Mouse (Mus musculus) hindbrain, postnatal 0 days (tissue): Measurements from ENCODE around the gene Ccr2. TPM values are rescaled to one million over a fixed set of nuclear protein-coding genes. Genes with fewer than 3 reads are reported as not detected.

Source experiments
- ATAC-seq: fragments of 200-750 bp; cut with Nextera tagmentation; 2 replicates; pipeline ENCODE4 v1.8.0; 2017; ENCODE audit warnings: mild to moderate bottlenecking, moderate TSS enrichment, moderate library complexity
- DNase-seq: peaks from one replicate; pipeline ENCODE4 v3.0.0-alpha.2; 2015; ENCODE audit warnings: low spot score
- H3K27ac ChIP-seq: fragments of 300-500 bp; sonication (generic); 2 replicates; pipeline ENCODE4 v1.5.1; 2014; ENCODE audit warnings: mild to moderate bottlenecking
- H3K27me3 ChIP-seq: fragments of 300-500 bp; sonication (generic); 2 replicates; pipeline ENCODE4 v1.6.1; 2014; ENCODE audit warnings: low read length, mixed read lengths; ENCODE audit not compliant: insufficient read depth
- H3K36me3 ChIP-seq: fragments of 300-500 bp; sonication (generic); 2 replicates; pipeline ENCODE4 v1.6.1; 2014; ENCODE audit warnings: low read length, mixed read lengths; ENCODE audit not compliant: insufficient read depth
- H3K4me1 ChIP-seq: fragments of 300-500 bp; sonication (generic); 2 replicates; pipeline ENCODE4 v1.6.1; 2014; ENCODE audit warnings: antibody characterized with exemption, low read length, mixed read lengths; ENCODE audit not compliant: insufficient read depth
- H3K4me2 ChIP-seq: fragments of 300-500 bp; sonication (generic); 2 replicates; pipeline ENCODE4 v1.6.1; 2014; ENCODE audit warnings: low read depth, mild to moderate bottlenecking, low read length, moderate library complexity, mixed read lengths
- H3K4me3 ChIP-seq: fragments of 300-500 bp; sonication (generic); 2 replicates; pipeline ENCODE4 v1.5.1; 2014; ENCODE audit warnings: low read length
- H3K9ac ChIP-seq: fragments of 300-500 bp; sonication (generic); replicated peaks from 2 replicates; pipeline ENCODE4 v1.6.1; 2014; ENCODE audit warnings: mild to moderate bottlenecking, low read length, moderate library complexity, mixed read lengths
- H3K9me3 ChIP-seq: fragments of 300-500 bp; sonication (generic); 2 replicates; pipeline ENCODE4 v1.6.1; 2016; ENCODE audit warnings: low read length, mixed read lengths
- CTCF ChIP-seq: IDR thresholded peaks from 2 replicates; pipeline ENCODE4 v1.5.1; 2016; ENCODE audit warnings: antibody characterized with exemption, control low read depth, low read depth
- WGBS: fragments of 180-500 bp; shearing (Covaris S2); extraction: QIAGEN DNeasy Blood & Tissue Kit; methylation state at CpG from one replicate; pipeline ENCODE4 v1.1.7; 2014; 5-methylcytosine and 5-hydroxymethylcytosine counted together
- polyA plus RNA-seq: library from polyadenylated mRNA; unstranded; fragments of >200 nt; fragmentation: Nextera tagmentation; extraction: Ambion mirVana; gene quantifications from 2 replicates; pipeline ENCODE4 v1.2.1, GENCODE M21; 2015
- total RNA-seq: library from RNA; depleted of rRNA; stranded (reverse); fragments of >200 nt; gene quantifications from 2 replicates; pipeline ENCODE4 v1.2.3, GENCODE M21; 2014

Ccr2 gene
- total and polyA plus RNA-seq, 2 experiments from 2014 or later = 0.09 TPM; not detected in 1

DNA sequence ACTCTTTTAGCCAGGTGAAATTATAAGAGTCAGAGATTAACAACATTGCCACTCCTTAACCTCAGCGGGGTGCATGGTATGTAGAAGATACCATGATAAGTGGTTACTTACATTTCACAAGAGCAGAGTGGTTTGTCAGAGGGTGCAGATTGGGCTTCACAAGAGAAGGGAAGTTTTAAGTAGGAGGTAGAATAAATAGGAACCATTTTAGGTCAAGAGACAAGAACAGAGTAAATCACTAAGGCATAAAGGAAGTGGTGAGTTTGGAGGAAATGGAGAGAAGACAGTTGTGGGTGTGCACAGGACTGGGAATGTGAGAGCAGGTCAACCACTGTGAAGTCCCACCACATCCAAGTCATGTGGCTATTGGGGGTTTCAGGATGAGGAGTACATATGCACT is 1.4 kb downstream of the Ccr2 start:
- H3K4me1 ChIP-seq = no peaks in the 10 kb centered on the region
- no peak overlapping the region for H3K27ac ChIP-seq
- no peak overlapping the region for H3K9ac ChIP-seq
- no peak for DNase-seq
- H3K4me3 ChIP-seq = no peak overlapping the region
- H3K27me3 ChIP-seq = no peaks in the 10 kb centered on the region
- H3K9me3 ChIP-seq = no peaks in the 10 kb centered on the region
- ATAC-seq = no peak
- WGBS = 65% methylated on average over 1 of the region's 1 CpGs
- TF ChIP-seq CTCF = no peak
- H3K36me3 ChIP-seq = no peaks in the 10 kb centered on the region
- no peak overlapping the region for H3K4me2 ChIP-seq

DNA sequence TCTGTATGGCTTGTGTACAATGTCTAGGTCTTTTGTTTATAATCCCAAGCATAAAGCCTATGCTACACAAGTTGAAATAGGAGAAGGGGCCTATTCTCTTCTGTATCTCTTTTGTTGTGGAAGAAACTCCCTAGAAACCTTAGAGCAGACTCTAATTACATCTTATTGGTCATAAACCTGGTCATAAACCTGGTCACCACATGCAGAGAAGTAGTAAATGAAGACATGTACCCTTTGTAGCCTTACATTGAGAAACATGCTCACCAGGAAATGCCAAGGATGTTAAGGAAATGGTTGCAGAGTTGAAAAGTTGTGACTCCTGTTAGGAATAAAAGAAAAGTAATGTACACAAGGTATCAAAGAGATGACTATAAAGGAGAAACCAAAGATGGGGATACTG is 3.4 kb downstream of the Ccr2 start:
- TF ChIP-seq CTCF = no peak
- H3K4me3 ChIP-seq = no peak overlapping the region
- DNase-seq (no peak), ATAC-seq (no peak)
- no peaks in the 10 kb centered on the region for H3K36me3 ChIP-seq
- no peaks in the 10 kb centered on the region for H3K9me3 ChIP-seq
- no peaks in the 10 kb centered on the region for H3K4me1 ChIP-seq
- no peaks in the 10 kb centered on the region for H3K27me3 ChIP-seq
- H3K4me2 ChIP-seq = no peak overlapping the region
- no peak overlapping the region for H3K9ac ChIP-seq
- no peak overlapping the region for H3K27ac ChIP-seq

DNA sequence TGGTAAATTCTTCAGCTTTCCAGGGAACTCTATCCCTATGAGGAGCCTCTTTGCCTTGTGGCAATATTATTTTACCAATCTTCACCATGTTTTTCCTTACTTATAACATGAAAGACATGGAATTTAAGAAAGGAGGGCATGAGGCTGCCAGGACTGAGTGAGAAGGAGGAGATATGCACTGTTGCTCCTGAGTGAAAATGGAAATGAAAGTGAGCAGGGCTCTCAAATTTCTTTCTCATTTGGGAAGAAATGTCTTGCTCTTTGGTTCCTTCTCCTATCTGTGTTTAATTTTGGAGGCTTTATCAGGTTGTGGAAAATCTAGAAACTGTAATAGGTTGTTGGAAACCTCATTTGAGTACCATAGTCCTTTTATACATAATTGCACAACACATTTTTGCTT is 5.5 kb downstream of the Ccr2 start:
- Histone ChIP-seq H3K27me3 (no peaks in the 10 kb centered on the region), H3K9me3 (no peaks in the 10 kb centered on the region), H3K9ac (no peak overlapping the region), H3K4me1 (no peaks in the 10 kb centered on the region), H3K4me2 (no peak overlapping the region), H3K4me3 (no peak overlapping the region), H3K36me3 (no peaks in the 10 kb centered on the region), H3K27ac (no peak overlapping the region)
- DNase-seq (no peak), ATAC-seq (no peak)
- TF ChIP-seq CTCF = no peak

DNA sequence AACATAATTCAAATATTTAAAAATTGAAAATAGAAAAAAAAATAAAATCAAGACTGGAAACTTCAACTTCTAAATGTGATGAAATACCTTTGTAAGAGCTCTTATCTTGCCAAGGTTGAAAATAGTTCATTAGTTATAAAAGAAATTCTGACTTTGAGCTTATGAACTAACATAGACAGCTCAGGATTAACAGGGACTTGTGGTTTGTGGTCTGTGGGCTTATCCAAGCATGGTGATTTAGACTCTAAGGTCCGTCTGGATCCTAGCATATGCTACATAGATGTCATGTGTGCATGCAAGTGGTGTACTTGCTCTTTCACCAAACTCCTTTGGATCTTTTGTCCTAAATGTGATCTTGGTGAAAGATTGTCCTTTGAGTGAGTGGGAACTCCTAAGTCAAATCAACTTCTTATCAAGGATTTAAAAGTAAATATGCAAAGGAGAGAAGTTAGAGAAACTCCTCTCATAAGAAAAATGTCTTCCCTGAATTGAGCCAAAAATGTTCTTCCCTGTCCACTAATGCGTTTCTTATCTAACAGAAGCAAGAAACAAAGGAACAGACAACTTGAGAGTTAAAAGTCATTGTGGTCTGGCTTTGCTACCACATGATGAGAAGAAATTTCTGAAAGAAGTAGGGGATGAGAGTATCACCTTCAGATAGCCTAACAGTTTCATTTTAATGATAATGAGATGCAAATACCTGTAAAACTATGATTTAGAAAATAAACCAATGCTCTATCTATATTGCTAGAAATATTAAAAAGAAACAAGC is 6.8 kb downstream of the Ccr2 start:
- no peak overlapping the region for H3K9ac ChIP-seq
- no peak overlapping the region for H3K4me3 ChIP-seq
- no peak for DNase-seq
- H3K36me3 ChIP-seq = no peaks in the 10 kb centered on the region
- no peak overlapping the region for H3K4me2 ChIP-seq
- TF ChIP-seq CTCF = no peak
- H3K9me3 ChIP-seq = no peaks in the 10 kb centered on the region
- WGBS = 67% methylated on average over 2 of the region's 2 CpGs
- no peak overlapping the region for H3K27ac ChIP-seq
- no peaks in the 10 kb centered on the region for H3K4me1 ChIP-seq
- no peaks in the 10 kb centered on the region for H3K27me3 ChIP-seq
- no peak for ATAC-seq

DNA sequence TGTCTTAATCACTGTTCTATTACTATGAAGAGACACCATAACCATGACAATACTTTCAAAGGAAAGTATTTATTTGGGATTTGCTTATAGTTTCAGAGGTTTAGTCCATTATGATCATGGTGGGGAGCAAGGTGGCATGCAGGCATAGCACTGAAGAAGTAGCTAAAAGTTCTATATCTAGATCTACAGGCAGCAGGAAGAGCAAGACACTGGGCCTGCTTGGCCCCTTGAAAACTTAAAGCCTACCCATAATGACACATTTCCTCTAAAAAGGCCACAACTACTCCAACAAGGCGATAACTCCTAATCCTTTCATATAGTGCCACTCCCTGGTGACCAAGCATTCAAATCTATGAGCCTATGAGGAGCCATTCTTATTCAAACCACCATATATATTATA is 10.2 kb downstream of the Ccr2 start:
- Histone ChIP-seq H3K9me3 (no peaks in the 10 kb centered on the region), H3K4me3 (no peak overlapping the region), H3K27ac (no peak overlapping the region), H3K4me1 (no peaks in the 10 kb centered on the region), H3K4me2 (no peak overlapping the region), H3K9ac (no peak overlapping the region), H3K36me3 (no peaks in the 10 kb centered on the region), H3K27me3 (no peaks in the 10 kb centered on the region)
- DNase-seq (no peak), ATAC-seq (no peak)
- WGBS = 88% methylated on average over 1 of the region's 1 CpGs
- no peak for TF ChIP-seq CTCF

DNA sequence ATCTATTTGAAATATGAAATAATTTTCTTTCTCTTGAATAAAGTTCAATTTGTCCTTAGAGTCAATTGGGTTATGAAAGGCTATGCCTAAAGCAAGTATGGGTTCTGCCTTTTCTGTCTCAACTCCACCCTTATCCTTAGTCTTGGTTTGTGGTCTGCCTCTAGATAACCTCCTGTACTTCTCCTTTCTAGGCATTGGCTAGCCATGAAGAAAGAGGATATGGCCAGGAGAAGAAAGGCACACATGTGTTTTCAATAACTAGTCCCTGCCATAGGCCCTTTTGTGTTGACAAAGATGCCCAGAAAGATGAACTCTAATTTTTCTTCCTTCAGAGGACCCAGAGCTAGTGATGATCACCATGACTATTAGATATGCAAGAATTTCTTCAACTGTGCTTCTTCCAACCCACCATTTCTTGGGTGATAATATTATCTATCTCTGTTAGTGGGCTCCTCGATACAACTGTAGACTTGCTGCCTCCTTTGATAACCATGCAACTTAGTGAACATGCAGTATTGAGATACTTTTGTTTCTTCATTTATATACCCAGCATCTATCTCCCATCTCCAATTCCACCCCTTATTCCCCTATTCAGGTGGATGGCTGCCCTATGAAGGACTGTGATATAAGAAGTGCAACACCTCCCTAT is 11.0 kb downstream of the Ccr2 start:
- Histone ChIP-seq H3K27ac (no peak overlapping the region), H3K4me2 (no peak overlapping the region), H3K27me3 (no peaks in the 10 kb centered on the region), H3K36me3 (no peaks in the 10 kb centered on the region), H3K9ac (no peak overlapping the region), H3K4me1 (no peaks in the 10 kb centered on the region), H3K4me3 (no peak overlapping the region), H3K9me3 (no peaks in the 10 kb centered on the region)
- no peak for DNase-seq
- ATAC-seq = no peak
- TF ChIP-seq CTCF = no peak
- WGBS = 92% methylated on average over 1 of the region's 1 CpGs

DNA sequence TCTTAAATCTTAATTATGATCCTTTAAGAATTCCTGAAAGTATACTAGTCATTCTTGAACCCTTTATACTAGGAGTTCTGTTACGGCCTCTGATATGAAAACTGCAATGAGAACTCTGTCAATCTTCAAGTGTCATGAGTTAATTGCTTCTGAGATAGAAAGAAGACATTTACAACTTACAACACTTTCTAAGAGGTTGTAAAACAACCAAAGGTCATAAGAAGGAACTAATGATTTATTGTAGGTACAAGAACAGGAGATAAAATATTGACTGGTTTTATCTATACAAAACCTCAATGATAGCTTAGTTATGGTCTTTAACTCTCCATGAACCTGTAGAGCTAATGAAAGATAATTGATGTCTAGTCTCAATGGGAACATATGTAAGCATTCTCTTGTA is 12.0 kb downstream of the Ccr2 start:
- Histone ChIP-seq H3K4me1 (no peaks in the 10 kb centered on the region), H3K9me3 (no peaks in the 10 kb centered on the region), H3K36me3 (no peaks in the 10 kb centered on the region), H3K27me3 (no peaks in the 10 kb centered on the region), H3K27ac (no peak overlapping the region), H3K9ac (no peak overlapping the region), H3K4me3 (no peak overlapping the region), H3K4me2 (no peak overlapping the region)
- no peak for TF ChIP-seq CTCF
- 85% methylated on average over 1 of the region's 1 CpGs for WGBS
- DNase-seq (no peak), ATAC-seq (no peak)
